Mouse (Mus musculus) sigmoid colon, adult 10 weeks (tissue): Measurements from ENCODE around the gene Vps4a. TPM values are rescaled to one million over a fixed set of nuclear protein-coding genes. Genes with fewer than 3 reads are reported as not detected.

ENCODE experiments used
- polyA plus RNA-seq: library from polyadenylated mRNA; stranded (reverse); fragments of 350-450 nt; fragmentation: Illumina TruSeq; extraction: RNeasy Lipid Tissue Mini Kit (QIAGEN cat#74804); gene quantifications from one replicate; pipeline ENCODE4 v1.2.3, GENCODE M21; 2014; ENCODE audit warnings: low read depth, low replicate concordance

Gene Vps4a
- 29.9 TPM for polyA plus RNA-seq

DNA sequence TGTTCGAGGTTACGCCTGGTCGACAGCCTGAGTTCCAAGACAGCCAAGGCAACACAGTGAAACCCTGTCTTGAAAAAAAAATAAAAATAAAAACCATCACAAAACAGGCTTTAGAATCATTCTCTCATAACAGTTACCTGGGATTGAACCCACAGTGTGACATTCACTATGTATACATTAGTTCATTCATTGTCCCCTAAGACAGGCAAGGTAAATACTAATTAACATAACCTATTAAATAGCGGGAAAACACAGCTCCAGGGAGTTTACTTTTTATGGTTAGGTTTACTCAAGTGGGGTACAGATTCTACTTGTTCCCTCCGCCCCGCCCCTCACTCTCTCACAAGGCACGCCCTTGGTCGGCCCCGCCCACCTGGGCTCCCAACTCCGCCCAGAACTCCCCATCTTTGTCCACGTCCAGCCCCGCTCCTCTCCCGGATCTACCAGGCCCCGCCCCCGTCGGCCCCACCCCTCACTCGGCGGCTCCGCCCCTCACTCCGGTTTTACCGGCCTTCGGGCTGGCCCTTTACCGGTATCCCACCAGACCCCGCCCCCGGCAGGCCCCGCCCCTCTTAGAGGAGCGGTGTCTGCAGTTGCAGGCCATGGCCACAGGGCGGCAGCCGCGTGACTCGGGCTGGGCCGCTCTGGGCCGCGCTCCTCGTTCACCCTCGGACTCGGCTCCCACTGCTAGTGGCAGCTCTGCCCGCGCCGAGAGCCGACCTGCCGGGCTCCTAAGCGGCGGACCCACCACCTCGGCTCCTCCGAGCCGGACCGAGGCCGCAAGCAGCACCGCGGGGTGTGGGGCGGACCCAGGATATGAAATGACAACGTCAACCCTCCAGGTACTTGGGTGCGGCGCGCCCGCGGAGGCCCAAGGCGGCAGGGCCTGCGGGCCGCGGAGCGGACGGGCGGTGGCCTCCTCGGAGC, at the start of gene Vps4a:
TSS of gene Vps4a (plus strand) at position 573 of the 927 bp plus-strand sequence.

DNA sequence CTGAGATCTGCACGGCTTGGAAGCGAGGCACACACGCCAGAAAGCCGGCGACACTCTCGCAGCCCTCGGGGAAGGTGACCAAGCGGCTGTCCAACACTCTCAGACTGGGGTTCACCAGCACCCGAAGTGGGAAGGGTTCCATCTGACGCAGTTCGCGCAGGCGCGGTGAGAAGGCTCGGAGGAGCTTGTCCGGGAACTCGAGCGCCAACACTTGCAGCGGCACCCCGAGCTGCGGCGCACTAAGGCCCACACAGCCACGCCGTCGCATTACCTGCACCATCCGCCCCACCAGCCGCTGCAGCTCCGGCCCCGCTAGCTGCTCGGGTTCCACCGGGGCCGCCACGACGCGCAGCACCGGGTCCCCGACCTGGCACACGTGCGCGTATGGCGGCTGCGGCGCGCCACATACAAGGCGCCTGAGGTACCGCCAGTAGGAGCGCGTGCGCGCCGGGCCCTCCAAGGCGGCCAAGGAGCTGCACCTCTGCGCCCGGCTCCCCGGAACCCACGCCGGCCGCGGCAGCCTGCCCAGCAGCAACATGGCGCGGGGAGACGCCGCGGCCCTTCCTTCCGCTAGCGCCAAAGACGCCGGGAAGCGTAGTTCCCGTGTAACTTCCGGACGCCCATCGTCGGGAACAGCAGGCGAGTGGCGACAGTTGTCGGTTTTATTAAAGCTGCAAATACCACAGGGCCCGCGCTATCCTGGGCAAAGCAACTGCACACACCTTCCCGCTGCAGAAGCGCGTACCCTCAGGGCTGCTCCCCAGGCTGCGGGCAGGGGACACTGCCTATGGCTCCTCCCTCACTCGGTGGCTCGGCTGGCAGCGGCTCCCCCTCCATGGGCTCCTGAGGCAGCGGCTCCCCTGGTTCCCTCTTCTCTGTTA, 17.3 kb downstream of the Vps4a start, which contains the start of gene Pdf:
TSS of gene Pdf (minus strand) at position 554 of the 881 bp plus-strand sequence.

DNA sequence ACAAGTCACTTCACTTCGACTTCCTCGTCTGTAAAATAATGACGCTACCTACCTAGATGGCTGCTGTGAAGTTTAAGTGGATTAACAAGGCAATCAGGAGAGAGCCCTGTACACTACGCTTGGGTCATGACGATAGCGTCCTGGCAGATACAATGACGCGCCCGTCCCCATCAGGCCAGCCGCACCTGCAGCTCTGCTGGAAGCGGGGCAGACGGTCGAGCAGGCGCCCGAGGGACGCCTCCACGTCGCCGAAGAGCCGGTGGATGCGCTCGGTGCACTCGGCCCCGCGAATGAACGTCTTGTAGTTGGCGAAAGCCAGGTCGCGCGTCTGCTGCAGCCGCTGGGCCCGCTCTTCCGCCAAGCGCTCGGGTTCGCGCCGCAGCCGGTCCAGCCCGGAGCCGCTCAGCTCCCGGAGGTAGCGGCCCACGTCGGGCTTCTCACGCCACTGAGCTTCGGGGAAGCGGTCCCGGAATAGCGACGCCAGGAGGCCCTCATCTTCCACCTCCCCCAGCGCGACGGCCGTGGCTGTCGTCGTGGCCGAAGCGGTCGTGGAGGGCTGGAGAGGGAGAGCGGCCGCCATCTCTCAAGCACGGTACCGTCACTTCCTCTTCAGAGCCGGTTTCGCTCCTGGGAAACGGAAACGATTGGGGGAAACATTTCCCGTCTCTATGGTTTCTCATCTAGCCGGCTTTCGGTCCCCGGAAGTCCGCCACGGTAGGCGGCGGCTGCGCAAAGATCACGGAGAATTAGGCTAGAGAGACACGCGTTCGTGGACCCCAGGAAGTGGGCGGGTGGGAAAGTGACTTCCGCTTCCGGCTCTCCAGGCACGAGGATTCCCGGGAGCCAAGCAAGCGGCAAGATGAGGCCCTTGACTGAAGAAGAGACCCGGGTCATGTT, 25.3 kb downstream of the Vps4a start, which contains the start of the genes Cog8 and Nip7:
TSS of gene Cog8 (minus strand) at position 614 of the 897 bp plus-strand sequence.
TSS of gene Nip7 (plus strand) at position 802 of the 897 bp plus-strand sequence.

DNA sequence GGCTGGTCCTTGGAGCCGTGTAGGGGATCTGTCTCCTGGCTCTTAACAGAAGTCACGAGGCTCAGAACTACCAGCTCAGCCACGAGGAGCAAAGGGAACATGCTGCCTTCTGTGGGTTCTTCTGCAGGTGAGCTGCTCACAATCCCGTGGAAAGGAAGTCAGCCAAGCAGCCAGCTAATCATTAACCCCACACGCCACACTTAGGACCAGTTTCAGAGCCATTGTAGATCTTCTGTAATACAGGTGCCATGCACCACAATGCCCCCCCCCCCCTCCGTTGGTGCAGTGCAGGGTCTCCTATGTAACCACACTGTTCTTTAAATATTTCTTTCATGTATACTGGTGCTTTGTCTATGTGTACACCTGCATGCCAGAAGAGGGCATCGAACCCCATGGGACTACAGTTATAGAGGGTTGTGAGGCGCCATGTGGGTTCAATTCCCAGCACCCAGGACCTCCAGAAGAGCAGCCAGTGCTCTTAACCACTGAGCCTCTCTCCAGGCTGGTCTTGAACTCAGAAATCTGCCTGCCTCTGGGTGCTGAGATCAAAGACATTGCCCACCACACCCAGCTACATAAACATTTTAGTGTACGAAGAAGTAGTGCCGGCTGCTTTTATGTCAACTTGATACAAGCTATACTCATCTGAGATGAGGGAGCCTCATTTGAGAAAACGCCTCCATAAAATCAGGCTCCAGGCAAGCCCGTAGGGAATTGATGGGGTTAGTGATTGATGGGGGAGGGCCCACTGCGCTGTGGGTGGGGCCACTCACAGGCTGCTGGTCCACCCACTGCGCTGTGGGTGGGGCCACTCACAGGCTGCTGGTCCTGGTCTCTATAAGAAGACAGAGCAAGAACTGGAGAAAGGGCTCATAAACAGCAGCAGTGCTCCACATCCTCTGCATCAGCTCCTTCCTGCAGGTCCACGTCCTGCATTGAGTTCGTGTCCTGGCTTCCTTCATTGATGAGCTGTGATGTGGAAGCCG, 34.8 kb downstream of the Vps4a start, which contains the start of gene Tmed6:
TSS of gene Tmed6 (minus strand) at position 134 of the 986 bp plus-strand sequence.

Other genes with a start within 250 kb of the Vps4a start
- 0.35 TPM for gene Has3, start 161.0 kb upstream of the Vps4a start, polyA plus RNA-seq
- gene Utp4, start 137.6 kb upstream of the Vps4a start, polyA plus RNA-seq: 16.7 TPM
- 18.7 TPM for gene Sntb2, start 95.5 kb upstream of the Vps4a start, polyA plus RNA-seq
- gene Pdf, start 17.4 kb downstream of the Vps4a start, polyA plus RNA-seq: 38.9 TPM
- gene Cog8, start 25.5 kb downstream of the Vps4a start, polyA plus RNA-seq: 14.8 TPM
- 8.9 TPM for gene Nip7, start 25.7 kb downstream of the Vps4a start, polyA plus RNA-seq
- 3.6 TPM for gene Tmed6, start 34.4 kb downstream of the Vps4a start, polyA plus RNA-seq
- gene Terf2, start 65.3 kb downstream of the Vps4a start, polyA plus RNA-seq: 27.8 TPM
- gene Cyb5b, start 119.4 kb downstream of the Vps4a start, polyA plus RNA-seq: 243 TPM